Mouse (Mus musculus): ENCODE data around the gene Mid1. TPM values are rescaled to one million over a fixed set of nuclear protein-coding genes. Genes with fewer than 3 reads are reported as not detected.
"Not testable (repeated sequence)": the region's sequence is repeated elsewhere in the genome, so short reads cannot be mapped to it uniquely, and the experiment has no call there.

The Mid1 gene
- polyA plus RNA-seq, 2 experiments from 2014 or later, result 0.89 to 1.3 TPM

DNA sequence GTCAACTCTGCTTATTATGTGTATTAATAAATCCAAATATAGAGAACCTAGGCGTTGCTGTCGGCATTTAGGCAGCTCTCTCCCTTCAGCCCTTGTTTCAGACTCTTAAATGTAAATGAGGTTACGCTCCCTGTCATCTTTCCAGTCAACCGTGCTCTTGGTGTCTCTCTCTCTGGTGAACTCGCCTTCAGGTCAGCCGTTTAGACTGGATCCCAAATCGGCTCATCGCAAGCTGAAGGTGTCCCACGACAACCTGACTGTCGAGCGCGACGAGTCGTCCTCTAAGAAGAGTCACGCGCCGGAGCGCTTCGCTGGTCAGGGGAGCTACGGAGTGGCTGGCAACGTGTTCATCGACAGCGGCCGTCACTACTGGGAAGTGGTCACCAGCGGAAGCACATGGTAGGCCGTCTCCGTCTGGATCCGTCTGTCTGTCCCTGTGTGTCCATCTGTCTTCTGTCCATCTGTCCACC, 302.4 kb downstream of the Mid1 start:
- not testable (repeated sequence) for ATAC-seq

DNA sequence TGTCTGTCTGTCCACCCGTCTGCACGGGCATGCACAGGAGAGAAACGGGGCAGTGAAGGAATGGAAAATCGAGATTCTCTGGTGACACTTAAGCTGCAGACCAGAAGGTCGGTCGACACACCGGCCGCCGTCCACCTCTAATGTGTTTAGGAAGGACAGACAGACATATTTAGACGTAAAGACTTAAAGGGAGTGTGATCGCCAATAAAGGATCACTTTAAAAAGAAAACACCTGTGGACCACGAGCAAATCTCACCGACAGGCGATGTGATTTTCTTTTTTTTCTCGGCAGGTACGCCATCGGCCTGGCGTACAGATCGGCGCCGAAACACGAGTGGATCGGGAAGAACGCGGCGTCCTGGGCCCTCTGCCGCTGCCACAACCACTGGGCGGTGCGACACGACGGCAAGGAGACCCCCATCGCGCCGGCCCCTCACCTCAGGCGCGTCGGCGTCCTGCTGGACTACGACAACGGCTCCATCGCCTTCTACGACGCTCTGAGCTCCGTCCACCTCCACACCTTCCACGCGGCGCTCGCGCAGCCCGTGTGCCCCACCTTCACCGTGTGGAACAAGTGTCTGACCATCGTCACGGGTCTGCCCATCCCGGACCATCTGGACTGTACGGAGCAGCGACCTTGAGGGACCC, 303.7 kb downstream of the Mid1 start:
- not testable (repeated sequence) for ATAC-seq

GRCm38 (mm10) chrX:169989219-169989595, 304.2 kb downstream of the Mid1 start:
- ATAC-seq, result not testable (repeated sequence)

GRCm38 (mm10) chrX:169989691-169990631, 305.0 kb downstream of the Mid1 start:
- peak; percentile 40 for ATAC-seq

DNA sequence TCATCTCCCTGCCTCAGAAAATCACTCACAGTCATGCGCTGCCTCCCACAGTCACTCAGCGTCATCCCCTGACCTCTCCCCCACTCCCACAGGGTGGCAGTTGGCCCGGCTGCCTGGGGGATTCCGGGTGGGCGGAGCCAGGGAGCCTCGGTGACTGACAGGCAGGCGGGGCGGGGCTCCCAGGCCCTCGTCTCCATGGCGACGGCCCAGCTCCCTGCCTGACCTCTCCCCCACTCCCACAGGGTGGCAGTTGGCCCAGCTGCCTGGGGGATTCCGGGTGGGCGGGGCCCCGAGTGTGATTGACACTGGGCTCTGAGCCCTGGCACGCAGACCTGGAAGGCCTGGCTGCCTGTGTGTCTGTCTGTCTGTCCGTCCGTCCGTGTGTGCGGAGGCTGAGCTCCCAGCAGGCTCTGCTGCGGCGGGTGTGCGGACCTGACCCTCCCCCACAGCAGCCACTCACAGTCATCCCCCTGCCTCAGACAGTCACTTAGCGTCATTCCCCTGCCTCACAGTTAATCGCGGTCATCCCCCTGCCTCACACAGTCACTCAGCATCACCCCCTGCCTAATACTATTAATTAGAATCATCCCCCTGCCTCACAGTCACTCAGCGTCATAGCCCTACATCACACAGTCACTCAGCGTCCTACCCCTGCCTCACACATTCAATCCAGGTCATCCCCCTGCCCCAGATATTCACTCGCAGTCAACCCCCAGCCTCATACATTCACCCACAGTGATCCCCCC, 306.3 kb downstream of the Mid1 start:
- peak; percentile 32 for ATAC-seq

GRCm38 (mm10) chrX:169992086-169992930, 307.3 kb downstream of the Mid1 start:
- not testable (repeated sequence) for ATAC-seq

DNA sequence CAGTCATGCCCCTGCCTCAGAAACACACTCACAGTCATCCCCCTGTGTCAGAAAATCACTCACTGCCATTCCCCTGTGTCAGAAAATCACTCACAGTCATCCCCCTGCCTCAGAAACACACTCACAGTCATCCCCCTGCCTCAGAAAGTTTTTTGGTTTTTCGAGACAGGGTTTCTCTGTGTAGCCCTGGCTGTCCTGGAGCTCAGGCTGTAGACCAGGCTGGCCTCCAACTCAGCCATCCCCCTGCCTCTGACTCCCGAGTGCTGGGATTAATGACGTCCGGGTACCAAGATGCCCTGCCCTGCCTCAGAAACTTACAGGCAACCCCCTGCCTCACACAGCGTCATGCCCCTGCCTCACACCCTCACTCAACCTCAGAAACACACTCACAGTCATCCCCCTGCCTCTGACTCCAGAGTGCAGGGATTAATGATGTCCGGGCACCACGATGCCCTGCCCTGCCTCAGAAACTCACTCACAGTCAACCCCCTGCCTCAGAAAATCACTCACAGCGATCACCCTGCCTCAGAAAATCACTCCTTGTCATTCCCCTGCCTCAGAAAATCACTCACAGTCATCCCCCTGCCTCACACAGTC, 308.1 kb downstream of the Mid1 start:
- not testable (repeated sequence) for ATAC-seq

DNA sequence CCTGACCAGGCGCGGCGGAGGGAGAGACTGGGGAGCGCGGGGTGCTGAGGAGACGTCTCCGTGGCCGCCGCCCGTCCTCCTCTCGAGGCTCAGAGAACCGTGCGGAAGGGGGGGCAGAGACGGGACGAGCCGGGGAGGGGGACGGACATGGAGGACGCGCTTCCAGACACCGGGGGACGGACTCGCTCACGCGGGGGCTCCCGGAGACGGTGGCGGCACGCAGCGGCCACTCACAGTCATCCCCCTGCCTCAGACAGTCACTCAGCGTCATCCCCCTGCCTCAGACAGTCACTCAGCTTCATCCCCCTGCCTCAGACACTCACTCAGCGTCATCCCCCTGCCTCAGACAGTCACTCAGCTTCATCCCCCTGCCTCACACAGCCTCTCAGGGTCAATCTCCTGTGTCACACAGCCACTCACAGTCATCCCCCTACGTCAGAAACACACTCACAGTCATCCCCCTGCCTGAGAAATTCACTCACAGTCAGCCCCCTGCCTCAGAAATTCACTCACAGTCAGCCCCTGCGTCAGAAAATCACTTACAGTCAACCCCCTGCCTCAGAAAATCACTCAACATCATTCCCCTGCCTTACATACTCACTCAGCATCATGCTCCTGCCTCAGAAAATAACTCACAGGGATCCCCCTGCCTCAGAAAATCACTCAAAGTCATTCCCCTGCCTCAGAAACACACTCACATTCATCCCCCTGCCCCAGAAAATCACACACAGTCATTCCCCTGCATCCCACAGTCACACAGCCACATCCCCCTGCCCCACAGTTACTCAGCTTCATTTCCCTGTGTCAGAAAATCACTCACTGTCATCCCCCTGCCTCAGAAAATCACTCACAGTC, 309.2 kb downstream of the Mid1 start:
- ATAC-seq, result not testable (repeated sequence)

- ATAC-seq, result not testable (repeated sequence)
These were observed 310.1 kb downstream of the Mid1 start for GRCm38 (mm10) chrX:169994866-169995711.

GRCm38 (mm10) chrX:169995909-169996521, 311.0 kb downstream of the Mid1 start:
- not testable (repeated sequence) for ATAC-seq

DNA sequence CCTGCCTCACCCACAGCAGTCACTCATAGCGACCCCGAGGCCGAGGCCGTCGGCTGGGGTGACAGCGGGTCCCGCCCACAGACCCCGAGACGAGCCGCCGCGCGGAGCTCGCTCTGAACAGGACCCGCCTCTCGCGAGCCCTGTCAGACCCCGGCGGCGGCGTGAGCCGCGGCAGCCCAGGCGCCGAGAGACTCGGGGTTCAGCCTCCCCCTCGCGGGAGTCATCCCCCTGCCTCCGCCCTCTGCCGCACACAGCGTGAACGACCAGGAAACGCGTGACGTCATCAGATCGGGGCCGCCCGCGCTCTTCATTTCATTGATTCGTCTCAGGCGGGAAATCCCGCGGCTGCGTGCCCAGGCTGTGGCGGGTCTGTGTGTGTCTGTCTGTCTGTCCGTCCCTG, 311.9 kb downstream of the Mid1 start:
- peak; percentile 70 for ATAC-seq

DNA sequence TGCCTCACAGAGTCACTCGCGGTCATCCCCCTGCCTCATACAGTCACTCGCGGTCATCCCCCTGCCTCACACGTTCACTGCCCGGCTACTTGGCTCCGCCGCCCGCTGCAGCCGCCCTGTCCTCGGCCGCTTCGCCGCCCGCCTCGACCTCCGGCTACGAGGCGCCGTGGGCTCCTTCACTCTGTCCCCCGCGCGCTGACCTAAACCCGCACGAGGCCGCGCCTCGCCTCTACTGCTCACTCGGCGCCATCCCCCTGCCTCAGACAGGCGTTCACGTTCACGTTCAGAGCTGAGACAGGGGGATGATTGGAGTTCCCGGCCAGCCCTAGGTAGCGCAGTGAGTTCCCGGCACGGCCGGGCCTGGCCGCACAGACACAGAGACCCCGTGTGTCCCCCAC, 312.5 kb downstream of the Mid1 start:
- not testable (repeated sequence) for ATAC-seq

GRCm38 (mm10) chrX:169997854-169998456, 313.0 kb downstream of the Mid1 start:
- peak; percentile 64 for ATAC-seq

DNA sequence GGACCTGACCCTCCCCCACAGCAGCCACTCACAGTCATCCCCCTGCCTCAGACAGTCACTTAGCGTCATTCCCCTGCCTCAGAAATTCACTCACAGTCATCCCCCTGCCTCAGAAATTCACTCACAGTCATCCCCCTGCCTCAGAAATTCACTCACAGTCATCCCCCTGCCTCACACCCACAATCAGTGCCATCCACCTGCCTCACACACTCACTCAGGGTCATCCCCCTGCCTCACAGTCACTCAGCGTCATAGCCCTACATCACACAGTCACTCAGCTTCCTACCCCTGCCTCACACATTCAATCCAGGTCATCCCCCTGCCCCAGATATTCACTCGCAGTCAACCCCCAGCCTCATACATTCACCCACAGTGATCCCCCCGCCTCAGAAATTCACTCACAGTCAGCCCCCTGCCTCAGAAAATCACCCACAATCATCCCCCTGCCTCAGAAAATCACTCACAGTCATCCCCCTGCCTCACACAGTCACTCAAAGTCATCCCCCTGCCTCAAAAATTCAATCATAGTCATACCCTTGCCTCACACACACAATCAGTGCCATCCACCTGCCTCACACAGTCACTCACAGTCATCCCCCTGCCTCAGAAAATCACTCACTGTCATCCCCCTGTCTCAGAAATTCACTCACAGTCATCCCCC, 313.7 kb downstream of the Mid1 start:
- not testable (repeated sequence) for ATAC-seq

- ATAC-seq, result not testable (repeated sequence)
These were observed 314.4 kb downstream of the Mid1 start for GRCm38 (mm10) chrX:169999226-169999883.

- not testable (repeated sequence) for ATAC-seq
These were observed 315.1 kb downstream of the Mid1 start for GRCm38 (mm10) chrX:169999912-170000641.

Measured in activated CD4-positive, CD25-positive, alpha-beta regulatory T cell, adult 4 months (primary cell).